Mouse (Mus musculus): ENCODE measurements around the gene March1.

GRCm38 (mm10) chr8:66445351-66445750 lies 827.7 kb downstream of the March1 start:
- TF ChIP-seq CTCF (IDR thresholded peaks at IDR 0.05; ENCODE audit: low read depth, low read length) (no peak), POLR2A (IDR thresholded peaks at IDR 0.05; ENCODE audit: extremely low read depth, insufficient read depth, low read length) (no peak)

Measured in liver, adult 2 months (tissue).